Mouse (Mus musculus) liver, postnatal 0 days (tissue): Measurements from ENCODE around the gene Lrrc20. TPM values are rescaled to one million over a fixed set of nuclear protein-coding genes. Genes with fewer than 3 reads are reported as not detected.

Source experiments
- ATAC-seq: fragments of 200-750 bp; cut with Nextera tagmentation; 2 replicates; pipeline ENCODE4 v1.8.0; 2017; ENCODE audit warnings: mild to moderate bottlenecking, moderate library complexity
- DNase-seq: peaks from one replicate; pipeline ENCODE4 v3.0.0-alpha.2; 2016
- H3K27ac ChIP-seq: fragments of 300-500 bp; sonication (generic); 2 replicates; pipeline ENCODE4 v1.5.1; 2014; ENCODE audit warnings: antibody characterized with exemption, moderate library complexity, mild to moderate bottlenecking, low read depth
- H3K27me3 ChIP-seq: fragments of 300-500 bp; sonication (generic); 2 replicates; pipeline ENCODE4 v1.6.1; 2014; ENCODE audit warnings: low read length, control low read depth, mixed read lengths; ENCODE audit not compliant: insufficient read depth
- H3K36me3 ChIP-seq: fragments of 300-500 bp; sonication (generic); replicated peaks from 2 replicates; pipeline ENCODE4 v1.6.1; 2014; ENCODE audit warnings: mild to moderate bottlenecking, control low read depth, low read length, moderate library complexity, mixed read lengths; ENCODE audit not compliant: insufficient read depth
- H3K4me1 ChIP-seq: fragments of 300-500 bp; sonication (generic); 2 replicates; pipeline ENCODE4 v1.6.1; 2014; ENCODE audit warnings: antibody characterized with exemption, mild to moderate bottlenecking, control low read depth; ENCODE audit not compliant: insufficient read depth
- H3K4me2 ChIP-seq: fragments of 300-500 bp; sonication (generic); 2 replicates; pipeline ENCODE4 v1.6.1; 2014; ENCODE audit warnings: low read depth, mild to moderate bottlenecking, low read length, moderate library complexity, mixed read lengths
- H3K4me3 ChIP-seq: fragments of 300-500 bp; sonication (generic); 2 replicates; pipeline ENCODE4 v1.5.1; 2014; ENCODE audit warnings: low read depth, low read length
- H3K9ac ChIP-seq: fragments of 300-500 bp; sonication (generic); replicated peaks from 2 replicates; pipeline ENCODE4 v1.6.1; 2014; ENCODE audit warnings: mild to moderate bottlenecking, moderate library complexity
- H3K9me3 ChIP-seq: fragments of 300-500 bp; sonication (generic); 2 replicates; pipeline ENCODE4 v1.6.1; 2016; ENCODE audit warnings: mild to moderate bottlenecking, control low read depth, low read length, mixed read lengths
- CTCF ChIP-seq: sonication (generic); IDR thresholded peaks from 2 replicates; pipeline ENCODE4 v1.5.1; 2016; ENCODE audit warnings: antibody characterized with exemption, low read depth
- EP300 ChIP-seq: IDR thresholded peaks from 2 replicates; pipeline ENCODE4 v1.6.1; 2016; ENCODE audit warnings: antibody characterized with exemption, low read depth, mild to moderate bottlenecking
- WGBS: fragments of 180-500 bp; shearing (Covaris S2); extraction: QIAGEN DNeasy Blood & Tissue Kit; methylation state at CpG from one replicate; pipeline ENCODE4 v1.1.7; 2014; ENCODE audit not compliant: insufficient replicate concordance; 5-methylcytosine and 5-hydroxymethylcytosine counted together
- polyA plus RNA-seq: library from polyadenylated mRNA; unstranded; fragments of >200 nt; fragmentation: Nextera tagmentation; extraction: Ambion mirVana; gene quantifications from 2 replicates; pipeline ENCODE4 v1.2.1, GENCODE M21; 2015

Gene Lrrc20
- polyA plus RNA-seq, 1 experiment from 2014 or later, result 3.0 TPM

GRCm38 (mm10) chr10:61440202-61440800, 35.3 kb upstream of the Lrrc20 start:
- H3K36me3 ChIP-seq, result peaks cover 25% of the 10 kb centered on the region
- H3K27ac ChIP-seq, result no peak overlapping the region
- no peaks in the 10 kb centered on the region for H3K27me3 ChIP-seq
- ATAC-seq (0 out of 2 replicates have a peak, but pooled peaks have one; percentile 7), DNase-seq (no peak)
- TF ChIP-seq EP300 (no peak), CTCF (no peak)
- no peak overlapping the region for H3K4me3 ChIP-seq
- 84% methylated on average over 7 of the region's 7 CpGs for WGBS
- no peaks in the 10 kb centered on the region for H3K9me3 ChIP-seq
- no peak overlapping the region for H3K9ac ChIP-seq
- peaks cover 18% of the 10 kb centered on the region; the same call in 1 of the 2 replicates for H3K4me1 ChIP-seq
- H3K4me2 ChIP-seq, result no peak overlapping the region

GRCm38 (mm10) chr10:61443456-61443855, 32.1 kb upstream of the Lrrc20 start:
- Histone ChIP-seq H3K9me3 (no peaks in the 10 kb centered on the region), H3K4me1 (peaks cover 38% of the 10 kb centered on the region), H3K9ac (0 out of 2 replicates have a peak overlapping the region, but pooled peaks have one; percentile 6), H3K36me3 (peaks cover 31% of the 10 kb centered on the region), H3K27ac (peak overlapping the region; percentile 5; the same call in 1 of the 2 replicates), H3K27me3 (no peaks in the 10 kb centered on the region), H3K4me3 (no peak overlapping the region), H3K4me2 (no peak overlapping the region)
- ATAC-seq, result no peak
- 67% methylated on average over 6 of the region's 6 CpGs for WGBS
- no peak for TF ChIP-seq CTCF
- no peak for TF ChIP-seq EP300
- DNase-seq, result no peak

GRCm38 (mm10) chr10:61443876-61444275, 31.7 kb upstream of the Lrrc20 start:
- Histone ChIP-seq H3K27me3 (no peaks in the 10 kb centered on the region), H3K9ac (0 out of 2 replicates have a peak overlapping the region, but pooled peaks have one; percentile 6), H3K4me2 (no peak overlapping the region), H3K9me3 (no peaks in the 10 kb centered on the region), H3K4me1 (peaks cover 42% of the 10 kb centered on the region), H3K27ac (no peak overlapping the region), H3K4me3 (no peak overlapping the region), H3K36me3 (peaks cover 33% of the 10 kb centered on the region)
- ATAC-seq (no peak), DNase-seq (no peak)
- TF ChIP-seq EP300 (no peak), CTCF (no peak)
- WGBS, result 74% methylated on average over 1 of the region's 1 CpGs

- TF ChIP-seq EP300 (no peak), CTCF (no peak)
These were observed 30.6 kb upstream of the Lrrc20 start for GRCm38 (mm10) chr10:61445016-61445415.

GRCm38 (mm10) chr10:61447581-61448353, 27.8 kb upstream of the Lrrc20 start:
- Histone ChIP-seq H3K36me3 (peaks cover 24% of the 10 kb centered on the region), H3K4me1 (peaks cover 54% of the 10 kb centered on the region), H3K4me2 (peak overlapping the region; percentile 7; the same call in 1 of the 2 replicates), H3K27ac (no peak overlapping the region; the same call in 1 of the 2 replicates), H3K9ac (peak overlapping the region; percentile 41; the same call in 1 of the 2 replicates), H3K9me3 (no peaks in the 10 kb centered on the region), H3K4me3 (no peak overlapping the region), H3K27me3 (no peaks in the 10 kb centered on the region)
- 74% methylated on average over 10 of the region's 10 CpGs for WGBS
- no peak for TF ChIP-seq EP300
- TF ChIP-seq CTCF, result no peak
- ATAC-seq (no peak), DNase-seq (no peak)

More at GRCm38 (mm10) chr10:61445016-61445415, 30.6 kb upstream of the Lrrc20 start:
- H3K9ac ChIP-seq, result no peak overlapping the region
- H3K27ac ChIP-seq, result 0 out of 2 replicates have a peak overlapping the region, but pooled peaks have one; percentile 32
- H3K4me3 ChIP-seq, result no peak overlapping the region
- peaks cover 36% of the 10 kb centered on the region for H3K36me3 ChIP-seq
- H3K4me1 ChIP-seq, result peaks cover 52% of the 10 kb centered on the region
- 80% methylated on average over 3 of the region's 3 CpGs for WGBS
- no peak overlapping the region; the same call in 1 of the 2 replicates for H3K4me2 ChIP-seq
- H3K27me3 ChIP-seq, result no peaks in the 10 kb centered on the region
- ATAC-seq (no peak), DNase-seq (no peak)
- no peaks in the 10 kb centered on the region for H3K9me3 ChIP-seq

GRCm38 (mm10) chr10:61448834-61449233, 26.8 kb upstream of the Lrrc20 start:
- Histone ChIP-seq H3K9me3 (no peaks in the 10 kb centered on the region), H3K4me3 (no peak overlapping the region), H3K9ac (peak overlapping the region; percentile 3; the same call in 1 of the 2 replicates), H3K4me1 (peaks cover 49% of the 10 kb centered on the region), H3K27me3 (no peaks in the 10 kb centered on the region), H3K27ac (no peak overlapping the region), H3K36me3 (peaks cover 24% of the 10 kb centered on the region), H3K4me2 (peak overlapping the region; percentile 84)
- no peak for DNase-seq
- ATAC-seq, result no peak
- TF ChIP-seq CTCF (no peak), EP300 (no peak)
- WGBS, result 59% methylated on average over 3 of the region's 3 CpGs
